Mouse (Mus musculus) kidney, postnatal 10 days (tissue): ENCODE results near the gene Ppm1m.

Experiments used
- DNase-seq: peaks from one replicate; pipeline ENCODE4 v3.0.0; 2021; ENCODE audit warnings: mixed read lengths

Ppm1m gene

DNA sequence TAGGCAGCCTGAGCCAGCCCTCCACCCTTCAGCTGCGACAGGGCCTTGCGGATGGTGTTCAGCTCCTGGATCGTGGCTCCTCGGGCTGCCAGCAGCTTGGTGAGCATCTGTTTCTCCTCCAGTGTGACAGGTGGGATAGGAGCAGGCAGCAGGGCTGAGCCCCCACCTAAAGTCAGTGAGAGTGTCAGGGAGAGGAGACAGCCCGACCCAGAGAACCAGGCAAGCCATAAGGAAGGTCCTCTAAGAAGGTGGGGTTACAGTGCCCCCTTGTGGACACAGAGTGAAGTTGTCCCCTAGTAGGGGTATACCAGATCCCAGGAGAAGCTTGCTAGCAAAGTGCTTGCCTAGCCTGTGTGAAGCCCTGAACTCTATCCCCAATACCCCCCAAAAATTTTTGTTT is 43.1 kb downstream of the Ppm1m start:
- DNase-seq: peak; percentile 76

DNA sequence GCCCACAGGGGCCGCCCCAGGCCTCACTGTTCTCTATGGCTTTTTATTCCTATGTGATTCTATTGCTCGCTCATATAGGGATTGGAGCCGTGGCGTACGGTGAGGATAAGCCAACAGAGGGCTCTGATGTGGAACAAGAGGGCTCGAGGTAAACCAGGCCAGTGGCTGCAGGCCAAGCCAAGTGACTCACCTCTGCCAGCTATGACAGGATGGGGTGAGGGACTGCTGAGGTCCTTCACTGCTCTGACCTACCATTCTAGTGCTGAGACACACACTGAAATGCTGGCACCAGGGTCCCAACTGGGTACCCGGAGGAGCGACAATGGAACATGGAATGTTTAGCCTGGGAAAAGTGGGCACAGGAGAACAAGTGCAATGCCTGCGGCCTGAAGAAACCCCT is 45.4 kb downstream of the Ppm1m start:
- peak; percentile 39 for DNase-seq

DNA sequence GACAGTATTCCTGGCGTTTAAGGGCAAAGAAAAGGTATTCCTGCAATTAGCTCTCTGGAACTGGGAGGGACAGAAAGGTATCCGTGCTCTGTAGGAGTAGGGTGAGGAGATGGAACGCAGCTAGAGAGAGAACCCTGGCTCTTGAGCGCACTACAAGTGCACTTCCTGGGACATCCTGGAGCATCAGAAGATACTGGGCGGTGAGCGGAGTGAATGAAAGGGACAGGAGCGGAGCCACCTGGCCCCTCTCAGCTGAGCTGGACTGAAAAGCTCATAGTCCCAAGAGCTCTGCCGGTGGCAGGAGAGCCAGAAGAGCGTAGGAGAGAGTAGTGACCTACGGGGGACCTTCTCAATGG is 50.2 kb downstream of the Ppm1m start:
- no peak for DNase-seq

DNA sequence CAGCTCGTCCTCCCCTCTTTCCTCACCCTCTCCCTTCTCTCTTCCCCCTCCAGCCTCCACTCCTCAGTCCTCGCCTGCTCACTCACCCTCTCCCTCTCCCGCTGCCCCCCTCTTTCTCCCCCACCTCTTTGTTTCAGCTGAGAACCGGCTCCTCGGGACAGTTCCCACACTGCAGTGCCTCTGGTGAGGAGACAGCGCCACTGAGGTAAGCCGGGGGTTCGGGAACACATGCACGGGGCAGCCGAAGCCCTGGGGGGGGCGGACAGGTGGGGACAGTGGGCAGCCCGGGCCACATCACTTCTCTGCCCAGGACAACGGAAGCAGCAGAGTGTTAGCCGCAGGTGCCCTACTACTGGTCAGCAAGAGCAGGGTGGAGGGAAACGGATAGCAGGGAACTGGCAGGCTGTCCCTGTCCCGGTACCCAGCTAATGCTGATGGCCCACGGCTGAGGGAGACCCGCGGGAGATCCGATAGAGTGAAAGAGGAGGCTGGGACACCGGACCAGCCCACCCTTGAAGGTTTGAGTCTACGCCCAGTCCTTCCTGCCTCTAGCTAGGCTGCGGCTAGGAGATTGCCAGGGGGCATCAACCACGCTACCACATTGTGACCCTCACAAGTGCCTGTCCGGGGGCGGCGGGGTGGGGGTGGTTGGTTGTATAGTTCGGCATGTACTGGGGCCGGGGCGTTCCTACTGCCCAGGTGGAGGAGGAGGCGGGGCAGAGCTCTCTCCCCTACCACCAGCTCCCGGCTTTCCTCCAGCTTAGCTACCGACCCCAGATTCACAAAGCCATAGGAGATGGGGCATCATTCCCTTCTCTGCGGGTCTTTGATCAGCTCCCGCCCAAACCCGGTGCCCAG is 50.8 kb downstream of the Ppm1m start:
- DNase-seq: no peak

DNA sequence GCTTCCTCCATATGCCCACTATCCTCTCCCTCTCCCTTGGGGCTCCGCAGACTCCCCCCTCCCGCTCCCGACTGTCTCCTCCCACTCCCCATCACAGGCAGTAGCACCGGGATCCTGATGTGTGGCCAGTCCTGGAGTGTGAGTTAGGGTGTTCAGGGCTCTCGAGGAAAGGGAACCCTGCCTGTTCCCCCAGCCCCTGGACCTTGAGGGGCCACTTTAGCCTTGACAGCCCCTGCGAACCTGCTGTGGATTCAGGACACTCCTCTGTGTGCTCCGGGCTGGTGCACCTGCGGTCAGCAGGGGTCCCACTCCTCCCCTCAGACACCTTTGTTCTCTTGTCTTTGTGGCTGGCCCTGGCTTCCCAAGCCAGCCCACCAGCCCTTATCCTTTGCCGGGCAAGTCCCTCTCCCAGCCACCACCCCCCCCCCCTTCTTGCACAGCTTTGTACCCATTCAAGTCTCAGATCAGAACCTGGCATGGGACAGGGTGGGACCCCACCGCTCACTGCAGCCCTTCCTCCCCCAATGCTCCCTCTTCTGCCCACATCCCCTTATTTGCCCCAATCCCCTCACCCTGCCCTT is 51.6 kb downstream of the Ppm1m start:
- DNase-seq: no peak

DNA sequence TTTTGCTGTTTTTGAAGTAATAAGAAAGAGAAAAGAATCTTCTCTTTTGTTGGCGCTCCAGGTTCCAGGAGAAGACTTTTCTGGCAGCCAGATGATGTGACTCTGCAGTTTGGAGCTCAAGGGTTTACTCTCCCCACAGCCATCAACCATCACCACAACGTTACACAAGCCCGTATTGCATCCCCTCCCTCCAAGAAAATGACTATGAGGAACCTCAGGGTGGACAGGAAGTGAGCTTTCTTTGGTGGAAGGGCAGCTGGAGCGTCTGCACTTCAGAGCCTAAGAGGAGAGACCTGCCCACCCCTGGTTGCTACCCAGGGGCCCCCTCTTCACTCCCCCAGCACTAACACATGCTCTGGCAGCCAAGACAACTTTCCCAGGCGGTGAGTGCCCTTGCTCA is 52.3 kb downstream of the Ppm1m start:
- no peak for DNase-seq

DNA sequence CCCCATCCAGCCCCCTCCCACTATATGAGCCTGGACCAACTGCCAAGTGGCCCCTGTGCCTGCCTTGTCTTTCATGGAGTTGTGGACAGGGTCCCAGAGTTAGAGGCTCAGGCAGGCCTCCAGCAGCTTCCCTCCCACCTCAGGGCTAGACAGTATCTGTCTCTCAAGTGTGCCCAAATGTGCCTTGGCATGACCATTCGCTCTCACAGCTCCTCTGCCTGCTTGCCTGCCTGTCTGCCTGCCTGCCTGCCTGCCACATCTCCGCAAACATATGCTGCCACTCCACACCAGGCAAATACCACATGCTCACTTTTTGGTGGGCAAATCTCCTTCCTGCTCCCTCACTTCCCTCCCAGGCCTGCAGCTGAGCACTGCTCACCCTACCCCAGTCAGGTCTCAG is 54.0 kb downstream of the Ppm1m start:
- no peak for DNase-seq
